Mouse (Mus musculus): Measurements from ENCODE around the gene Sfrp5. TPM values are rescaled to one million over a fixed set of nuclear protein-coding genes. Genes with fewer than 3 reads are reported as not detected.

Sfrp5 gene
- 0.22 and 0.28 TPM in 2 replicates for polyA plus RNA-seq (2015; fragmentation: Nextera tagmentation; extraction: Ambion mirVana)

DNA sequence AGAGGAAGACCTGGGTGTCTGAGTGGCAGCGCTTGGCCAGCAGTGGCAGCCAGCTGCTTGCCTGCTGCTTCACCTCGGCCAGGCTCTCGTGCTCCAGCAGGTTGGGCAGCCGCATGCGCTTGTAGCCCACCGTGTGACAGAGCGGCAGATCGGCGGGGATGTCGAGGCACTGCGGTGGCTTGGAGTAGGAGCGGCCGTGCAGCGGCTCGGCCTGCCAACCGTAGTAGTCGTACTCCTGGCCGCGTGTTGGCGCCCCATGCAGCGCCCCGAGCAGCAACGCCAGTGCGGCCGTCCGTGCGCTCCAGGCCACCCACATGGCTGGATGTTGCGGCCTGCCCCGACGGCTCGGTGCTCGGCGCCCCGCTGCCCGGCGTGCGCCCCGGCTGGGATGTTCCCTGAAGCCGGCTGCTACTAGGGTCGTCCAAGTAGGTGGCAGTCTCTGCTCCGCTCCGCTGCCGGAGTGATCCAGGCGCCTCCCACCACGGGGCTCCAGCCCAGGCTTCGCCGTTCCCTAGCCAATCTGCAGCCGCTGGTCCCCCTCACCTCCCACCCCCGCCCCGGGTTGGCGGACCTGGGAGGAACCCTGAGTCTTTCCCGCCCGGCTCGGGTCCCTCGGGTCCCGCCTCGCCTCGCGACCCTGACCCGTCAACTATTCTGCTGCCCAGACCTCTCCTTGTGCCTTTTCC lies at the start of gene Sfrp5:
Sfrp5 (minus strand) TSS at position 557 of the 686 bp plus-strand sequence.

GRCm38 (mm10) chr19:42247519-42247918 lies 45.5 kb upstream of the Sfrp5 start, which contains the start of gene Golga7b:
Gene Golga7b (plus strand): TSS chr19:42247574.

GRCm38 (mm10) chr19:42163764-42164163 lies 38.3 kb downstream of the Sfrp5 start, which contains the start of gene Zfyve27:
Gene Zfyve27 (plus strand): TSS chr19:42163951.

Other genes starting within 250 kb of the Sfrp5 start
- gene Mms19, start 221.1 kb downstream of the Sfrp5 start, polyA plus RNA-seq (2015; fragmentation: Nextera tagmentation; extraction: Ambion mirVana): 15.0 and 17.6 TPM in 2 replicates
- 21.8 and 24.0 TPM in 2 replicates for gene Ubtd1, start 220.5 kb downstream of the Sfrp5 start, polyA plus RNA-seq (2015; fragmentation: Nextera tagmentation; extraction: Ambion mirVana)
- not detected in 2 replicates for gene Ankrd2, start 166.3 kb downstream of the Sfrp5 start, polyA plus RNA-seq (2015; fragmentation: Nextera tagmentation; extraction: Ambion mirVana)
- gene Hoga1, start 156.6 kb downstream of the Sfrp5 start, polyA plus RNA-seq (2015; fragmentation: Nextera tagmentation; extraction: Ambion mirVana): 1.7 and 1.8 TPM in 2 replicates
- gene 4933411K16Rik, start 150.0 kb downstream of the Sfrp5 start, polyA plus RNA-seq (2015; fragmentation: Nextera tagmentation; extraction: Ambion mirVana): not detected in 2 replicates
- 6.0 and 6.1 TPM in 2 replicates for gene Morn4, start 115.9 kb downstream of the Sfrp5 start, polyA plus RNA-seq (2015; fragmentation: Nextera tagmentation; extraction: Ambion mirVana)
- 20.0 and 20.7 TPM in 2 replicates for gene Pi4k2a, start 111.8 kb downstream of the Sfrp5 start, polyA plus RNA-seq (2015; fragmentation: Nextera tagmentation; extraction: Ambion mirVana)
- gene Avpi1, start 73.2 kb downstream of the Sfrp5 start, polyA plus RNA-seq (2015; fragmentation: Nextera tagmentation; extraction: Ambion mirVana): 48.0 and 50.8 TPM in 2 replicates
- 25.2 and 25.9 TPM in 2 replicates for gene Marveld1, start 54.9 kb downstream of the Sfrp5 start, polyA plus RNA-seq (2015; fragmentation: Nextera tagmentation; extraction: Ambion mirVana)
- gene Zfyve27, start 38.3 kb downstream of the Sfrp5 start, polyA plus RNA-seq (2015; fragmentation: Nextera tagmentation; extraction: Ambion mirVana): 13.7 and 17.0 TPM in 2 replicates
- 0.04 TPM in 1 of 2 replicates, not detected in the other for gene Golga7b, start 45.3 kb upstream of the Sfrp5 start, polyA plus RNA-seq (2015; fragmentation: Nextera tagmentation; extraction: Ambion mirVana)
- gene Crtac1, start 229.5 kb upstream of the Sfrp5 start, polyA plus RNA-seq (2015; fragmentation: Nextera tagmentation; extraction: Ambion mirVana): 0.07 and 0.23 TPM in 2 replicates

All from urinary bladder, postnatal 0 days (tissue).